Mouse (Mus musculus): ENCODE measurements around the gene Arl4d. TPM values are rescaled to one million over a fixed set of nuclear protein-coding genes. Genes with fewer than 3 reads are reported as not detected.
A peak's percentile ranks its signal among the peaks of the same experiment; 100 is the strongest.
"Not testable (repeated sequence)": the region's sequence is repeated elsewhere in the genome, so short reads cannot be mapped to it uniquely, and the experiment has no call there.

Gene Arl4d
- polyA plus RNA-seq, 1 experiment from 2014 or later: 29.5 TPM

DNA sequence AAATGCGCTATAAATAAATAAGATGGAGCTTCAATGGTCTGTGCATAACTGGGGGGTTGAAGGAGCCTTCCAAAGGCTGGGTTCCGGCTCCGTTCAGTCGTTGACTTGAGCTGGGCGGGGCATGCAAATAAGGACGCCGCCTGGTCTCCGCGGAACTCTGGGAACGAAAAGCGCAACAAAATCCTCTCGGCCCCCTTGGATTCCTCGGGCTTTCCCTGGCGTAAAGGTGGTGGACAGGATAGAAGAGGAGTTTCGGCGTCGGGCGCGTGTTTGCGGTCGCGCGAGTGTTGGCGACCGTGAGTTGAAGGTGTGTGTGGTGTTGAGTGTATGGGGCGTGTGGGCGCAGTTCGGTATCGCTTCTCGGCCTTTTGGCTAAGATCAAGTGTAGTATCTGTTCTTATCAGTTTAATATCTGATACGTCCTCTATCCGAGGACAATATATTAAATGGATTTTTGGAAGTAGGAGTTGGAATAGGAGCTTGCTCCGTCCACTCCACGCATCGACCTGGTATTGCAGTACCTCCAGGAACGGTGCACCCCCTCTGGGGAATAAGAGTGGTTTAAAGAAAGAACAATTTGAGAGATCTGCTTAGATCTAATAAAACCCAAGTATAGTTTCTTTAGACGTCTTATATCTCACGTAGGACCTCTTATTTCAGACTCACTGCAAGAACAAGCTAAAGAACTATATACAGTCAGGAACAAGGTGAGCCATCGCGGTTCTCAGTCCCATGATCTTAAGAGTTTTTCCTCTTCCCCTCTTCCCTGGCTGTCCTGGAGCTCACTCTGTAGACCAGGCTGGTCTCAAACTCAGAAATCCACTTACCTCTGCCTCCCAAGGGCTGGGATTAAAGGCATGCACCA is 7.2 kb upstream of the Arl4d start:
- H3K4me3 ChIP-seq (ENCODE audit: low read depth, low read length): peak overlapping the region; percentile 12; the same call in 1 of the 2 replicates
- H3K36me3 ChIP-seq (ENCODE audit: control insufficient read depth, insufficient read depth, low read length); H3K4me1 ChIP-seq (ENCODE audit: control insufficient read depth, insufficient read depth, low read length); H3K9me3 ChIP-seq (ENCODE audit: control insufficient read depth, low read length); H3K27me3 ChIP-seq (ENCODE audit: control insufficient read depth, insufficient read depth, low read length): not testable (repeated sequence)
- peak overlapping the region; percentile 72 for H3K9ac ChIP-seq (ENCODE audit: low read length)
- H3K4me2 ChIP-seq (ENCODE audit: low read depth): peak overlapping the region; percentile 37
- peak; percentile 88 for DNase-seq (ENCODE audit: low spot score)
- peak overlapping the region; percentile 96 for H3K27ac ChIP-seq (ENCODE audit: low read depth, low read length)
- under 1% methylated on average over 37 of the region's 40 CpGs for WGBS
- peak; percentile 91 for ATAC-seq (ENCODE audit: insufficient read depth, low FRiP score, low TSS enrichment)

- Histone ChIP-seq H3K9ac (ENCODE audit: low read length) (no peak overlapping the region), H3K36me3 (ENCODE audit: control insufficient read depth, insufficient read depth, low read length) (no peaks in the 10 kb centered on the region), H3K4me1 (ENCODE audit: control insufficient read depth, insufficient read depth, low read length) (no peaks in the 10 kb centered on the region), H3K27me3 (ENCODE audit: control insufficient read depth, insufficient read depth, low read length) (no peaks in the 10 kb centered on the region), H3K27ac (ENCODE audit: low read depth, low read length) (no peak overlapping the region), H3K4me2 (ENCODE audit: low read depth) (no peak overlapping the region), H3K4me3 (ENCODE audit: low read depth, low read length) (no peak overlapping the region), H3K9me3 (ENCODE audit: control insufficient read depth, low read length) (no peaks in the 10 kb centered on the region)
- no peak for ATAC-seq (ENCODE audit: insufficient read depth, low FRiP score, low TSS enrichment)
- 35% methylated on average over 10 of the region's 10 CpGs for WGBS
- DNase-seq (ENCODE audit: low spot score): peak; percentile 82
These were observed 6.4 kb upstream of the Arl4d start for GRCm38 (mm10) chr11:101658751-101659558.

DNA sequence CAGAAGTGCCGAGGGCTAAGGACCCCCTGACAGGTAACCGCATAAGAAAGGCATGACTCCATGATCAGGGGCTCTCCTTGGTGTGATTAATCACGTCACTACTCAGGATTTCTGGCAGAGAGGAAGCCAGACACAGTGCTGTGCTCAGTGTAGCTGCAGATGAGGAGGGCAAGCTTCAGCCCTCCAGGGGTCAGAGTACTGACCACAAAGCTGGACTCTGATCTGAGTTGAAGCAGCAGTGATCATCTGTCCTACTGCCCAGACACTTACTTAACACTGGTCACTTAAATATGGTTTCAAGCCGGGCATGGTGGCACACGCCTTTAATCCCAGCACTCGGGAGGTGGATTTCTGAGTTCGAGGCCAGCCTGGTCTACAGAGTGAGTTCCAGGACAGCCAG is 4.2 kb upstream of the Arl4d start:
- Histone ChIP-seq H3K9ac (ENCODE audit: low read length) (no peak overlapping the region), H3K4me1 (ENCODE audit: control insufficient read depth, insufficient read depth, low read length) (no peaks in the 10 kb centered on the region), H3K4me3 (ENCODE audit: low read depth, low read length) (no peak overlapping the region), H3K27ac (ENCODE audit: low read depth, low read length) (no peak overlapping the region), H3K4me2 (ENCODE audit: low read depth) (no peak overlapping the region), H3K36me3 (ENCODE audit: control insufficient read depth, insufficient read depth, low read length) (no peaks in the 10 kb centered on the region), H3K9me3 (ENCODE audit: control insufficient read depth, low read length) (no peaks in the 10 kb centered on the region), H3K27me3 (ENCODE audit: control insufficient read depth, insufficient read depth, low read length) (no peaks in the 10 kb centered on the region)
- no peak for ATAC-seq (ENCODE audit: insufficient read depth, low FRiP score, low TSS enrichment)
- DNase-seq (ENCODE audit: low spot score): no peak
- WGBS: 80% methylated on average over 7 of the region's 7 CpGs

- H3K36me3 ChIP-seq (ENCODE audit: control insufficient read depth, insufficient read depth, low read length): no peaks in the 10 kb centered on the region
- ATAC-seq (ENCODE audit: insufficient read depth, low FRiP score, low TSS enrichment): no peak
- H3K4me2 ChIP-seq (ENCODE audit: low read depth): no peak overlapping the region
- DNase-seq (ENCODE audit: low spot score): no peak
- no peak overlapping the region for H3K27ac ChIP-seq (ENCODE audit: low read depth, low read length)
- no peaks in the 10 kb centered on the region for H3K27me3 ChIP-seq (ENCODE audit: control insufficient read depth, insufficient read depth, low read length)
- no peak overlapping the region for H3K4me3 ChIP-seq (ENCODE audit: low read depth, low read length)
- WGBS: 50% methylated on average over 5 of the region's 5 CpGs
- no peaks in the 10 kb centered on the region for H3K4me1 ChIP-seq (ENCODE audit: control insufficient read depth, insufficient read depth, low read length)
- no peaks in the 10 kb centered on the region for H3K9me3 ChIP-seq (ENCODE audit: control insufficient read depth, low read length)
- no peak overlapping the region for H3K9ac ChIP-seq (ENCODE audit: low read length)
These were observed 3.6 kb upstream of the Arl4d start for GRCm38 (mm10) chr11:101661786-101662185.

DNA sequence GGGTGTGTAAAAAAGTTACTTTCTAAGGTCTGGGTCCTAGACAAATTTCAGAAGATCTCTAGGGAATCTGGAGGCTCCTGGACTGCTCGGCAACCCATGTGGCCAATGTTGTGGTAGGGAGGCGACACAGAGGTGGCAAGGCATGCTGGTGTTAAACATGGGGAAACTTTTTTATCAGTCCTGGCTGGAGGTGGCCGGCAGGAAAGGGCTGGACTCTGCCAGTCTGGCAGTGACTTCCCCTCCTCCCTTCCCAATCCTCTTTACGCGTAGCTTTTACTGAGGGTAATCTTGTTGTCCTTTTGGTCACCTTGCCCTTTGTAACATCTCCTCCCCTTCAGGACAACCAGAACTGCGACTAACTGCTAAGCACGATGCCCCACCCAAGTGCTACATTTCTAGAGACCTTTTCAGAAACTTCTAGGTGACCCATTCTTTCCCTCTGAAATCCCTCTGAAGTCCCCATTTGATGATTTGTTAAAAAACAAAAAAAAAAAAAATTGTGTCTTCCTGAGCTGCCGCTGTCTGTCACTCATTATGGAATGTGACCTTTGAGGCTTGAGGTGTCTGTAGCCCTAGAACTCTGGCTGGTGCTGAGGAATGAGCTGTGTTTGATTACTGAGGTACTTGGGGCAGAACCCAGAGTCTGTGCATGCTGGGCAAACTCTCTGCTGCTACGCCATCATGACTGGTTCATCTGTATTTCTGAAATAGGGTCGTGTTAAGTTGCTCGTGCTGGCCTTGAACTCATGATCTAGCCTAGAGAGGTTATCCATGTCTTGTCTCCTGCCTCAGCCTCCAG is 1.9 kb upstream of the Arl4d start:
- Histone ChIP-seq H3K9ac (ENCODE audit: low read length) (no peak overlapping the region), H3K4me1 (ENCODE audit: control insufficient read depth, insufficient read depth, low read length) (no peaks in the 10 kb centered on the region), H3K4me2 (ENCODE audit: low read depth) (no peak overlapping the region), H3K27ac (ENCODE audit: low read depth, low read length) (no peak overlapping the region), H3K4me3 (ENCODE audit: low read depth, low read length) (no peak overlapping the region), H3K36me3 (ENCODE audit: control insufficient read depth, insufficient read depth, low read length) (no peaks in the 10 kb centered on the region), H3K27me3 (ENCODE audit: control insufficient read depth, insufficient read depth, low read length) (no peaks in the 10 kb centered on the region), H3K9me3 (ENCODE audit: control insufficient read depth, low read length) (no peaks in the 10 kb centered on the region)
- DNase-seq (ENCODE audit: low spot score) (no peak), ATAC-seq (ENCODE audit: insufficient read depth, low FRiP score, low TSS enrichment) (no peak)
- WGBS: 61% methylated on average over 11 of the region's 11 CpGs

DNA sequence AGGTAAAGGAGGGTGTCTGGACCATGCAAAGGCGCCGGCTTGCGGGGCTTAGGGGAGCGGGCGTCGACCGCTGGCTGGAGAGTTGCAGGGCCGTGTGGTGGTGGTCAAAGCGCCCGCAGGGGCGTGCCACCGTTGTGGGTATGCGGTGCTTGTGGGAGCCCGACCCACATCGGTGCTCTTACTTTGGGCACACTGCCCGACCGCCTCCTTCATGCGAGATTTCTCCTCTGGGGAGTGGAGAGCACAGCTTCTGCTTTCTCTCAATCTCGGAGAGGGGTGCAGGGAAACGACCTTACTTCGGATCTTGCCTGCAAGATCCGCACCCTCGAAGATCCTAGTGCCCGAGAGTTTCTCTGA is 273 bp downstream of the Arl4d start:
- DNase-seq (ENCODE audit: low spot score): no peak
- no peaks in the 10 kb centered on the region for H3K4me1 ChIP-seq (ENCODE audit: control insufficient read depth, insufficient read depth, low read length)
- H3K27ac ChIP-seq (ENCODE audit: low read depth, low read length): peak overlapping the region; percentile 53; the same call in 1 of the 2 replicates
- no peaks in the 10 kb centered on the region for H3K27me3 ChIP-seq (ENCODE audit: control insufficient read depth, insufficient read depth, low read length)
- no peak; the same call in 1 of the 2 replicates for ATAC-seq (ENCODE audit: insufficient read depth, low FRiP score, low TSS enrichment)
- H3K36me3 ChIP-seq (ENCODE audit: control insufficient read depth, insufficient read depth, low read length): no peaks in the 10 kb centered on the region
- H3K4me3 ChIP-seq (ENCODE audit: low read depth, low read length): peak overlapping the region; percentile 63
- H3K9me3 ChIP-seq (ENCODE audit: control insufficient read depth, low read length): no peaks in the 10 kb centered on the region
- H3K9ac ChIP-seq (ENCODE audit: low read length): peak overlapping the region; percentile 72
- WGBS: 1% methylated on average over 24 of the region's 24 CpGs
- H3K4me2 ChIP-seq (ENCODE audit: low read depth): peak overlapping the region; percentile 93

- no peak overlapping the region for H3K27ac ChIP-seq (ENCODE audit: low read depth, low read length)
- no peaks in the 10 kb centered on the region for H3K4me1 ChIP-seq (ENCODE audit: control insufficient read depth, insufficient read depth, low read length)
- H3K36me3 ChIP-seq (ENCODE audit: control insufficient read depth, insufficient read depth, low read length): no peaks in the 10 kb centered on the region
- WGBS: 78% methylated on average over 28 of the region's 28 CpGs
- peak overlapping the region; percentile 39 for H3K4me2 ChIP-seq (ENCODE audit: low read depth)
- DNase-seq (ENCODE audit: low spot score) (no peak), ATAC-seq (ENCODE audit: insufficient read depth, low FRiP score, low TSS enrichment) (no peak)
- no peaks in the 10 kb centered on the region for H3K27me3 ChIP-seq (ENCODE audit: control insufficient read depth, insufficient read depth, low read length)
- peak overlapping the region; percentile 15; the same call in 1 of the 2 replicates for H3K9ac ChIP-seq (ENCODE audit: low read length)
- H3K9me3 ChIP-seq (ENCODE audit: control insufficient read depth, low read length): no peaks in the 10 kb centered on the region
- H3K4me3 ChIP-seq (ENCODE audit: low read depth, low read length): peak overlapping the region; percentile 63
These were observed 1.4 kb downstream of the Arl4d start for GRCm38 (mm10) chr11:101666626-101667345.
